Mouse (Mus musculus): Measurements from ENCODE around the gene Calr. TPM values are rescaled to one million over a fixed set of nuclear protein-coding genes. Genes with fewer than 3 reads are reported as not detected.
A peak's percentile ranks its signal among the peaks of the same experiment; 100 is the strongest.

Calr gene
- polyA plus RNA-seq, 1 experiment from 2014 or later, result 1,038 TPM

DNA sequence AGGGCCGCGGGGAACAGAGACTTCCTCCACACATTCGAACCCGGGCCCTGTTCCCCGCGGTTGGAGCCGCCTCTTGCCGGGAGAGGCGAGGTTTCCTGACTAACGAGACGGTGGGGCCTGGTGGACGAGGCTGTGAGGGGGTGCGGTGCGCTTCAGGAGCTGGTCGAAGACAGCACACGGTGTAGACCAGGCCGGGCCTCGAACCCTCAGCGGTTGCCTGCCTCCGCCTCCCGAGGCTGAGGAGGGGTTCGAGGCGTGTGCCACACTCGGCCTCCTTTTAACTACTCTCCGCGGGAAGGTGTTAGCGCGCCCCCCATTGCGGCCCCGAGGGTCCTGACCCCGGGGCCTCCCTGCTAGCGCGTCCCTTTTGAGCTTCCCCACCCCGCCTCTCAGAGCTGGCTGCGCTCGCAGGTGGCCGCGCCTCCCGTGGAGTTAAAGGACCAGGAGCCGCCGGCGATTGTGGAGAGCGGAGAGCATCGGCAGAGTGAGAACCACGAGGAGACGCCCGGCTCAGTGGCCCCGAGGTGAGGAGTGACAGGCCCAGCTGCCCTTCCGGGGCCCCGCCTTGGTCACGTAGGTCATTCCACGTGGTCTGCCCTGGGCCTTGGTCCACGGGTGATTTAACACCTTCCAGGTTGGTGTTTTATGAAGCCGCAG, 25.7 kb upstream of the Calr start:
- Histone ChIP-seq H3K4me3 (replicated peaks) (peak overlapping the region; percentile 48), H3K9ac (peak overlapping the region; percentile 52), H3K27ac (no peak overlapping the region), H3K4me1 (replicated peaks) (peaks cover 14% of the 10 kb centered on the region), H3K4me2 (replicated peaks) (peak overlapping the region; percentile 99), H3K9me3 (no peaks in the 10 kb centered on the region), H3K27me3 (replicated peaks) (no peaks in the 10 kb centered on the region), H3K36me3 (peaks cover 16% of the 10 kb centered on the region)
- WGBS, result 2% methylated on average over 54 of the region's 54 CpGs
- ATAC-seq, result peak; percentile 68

DNA sequence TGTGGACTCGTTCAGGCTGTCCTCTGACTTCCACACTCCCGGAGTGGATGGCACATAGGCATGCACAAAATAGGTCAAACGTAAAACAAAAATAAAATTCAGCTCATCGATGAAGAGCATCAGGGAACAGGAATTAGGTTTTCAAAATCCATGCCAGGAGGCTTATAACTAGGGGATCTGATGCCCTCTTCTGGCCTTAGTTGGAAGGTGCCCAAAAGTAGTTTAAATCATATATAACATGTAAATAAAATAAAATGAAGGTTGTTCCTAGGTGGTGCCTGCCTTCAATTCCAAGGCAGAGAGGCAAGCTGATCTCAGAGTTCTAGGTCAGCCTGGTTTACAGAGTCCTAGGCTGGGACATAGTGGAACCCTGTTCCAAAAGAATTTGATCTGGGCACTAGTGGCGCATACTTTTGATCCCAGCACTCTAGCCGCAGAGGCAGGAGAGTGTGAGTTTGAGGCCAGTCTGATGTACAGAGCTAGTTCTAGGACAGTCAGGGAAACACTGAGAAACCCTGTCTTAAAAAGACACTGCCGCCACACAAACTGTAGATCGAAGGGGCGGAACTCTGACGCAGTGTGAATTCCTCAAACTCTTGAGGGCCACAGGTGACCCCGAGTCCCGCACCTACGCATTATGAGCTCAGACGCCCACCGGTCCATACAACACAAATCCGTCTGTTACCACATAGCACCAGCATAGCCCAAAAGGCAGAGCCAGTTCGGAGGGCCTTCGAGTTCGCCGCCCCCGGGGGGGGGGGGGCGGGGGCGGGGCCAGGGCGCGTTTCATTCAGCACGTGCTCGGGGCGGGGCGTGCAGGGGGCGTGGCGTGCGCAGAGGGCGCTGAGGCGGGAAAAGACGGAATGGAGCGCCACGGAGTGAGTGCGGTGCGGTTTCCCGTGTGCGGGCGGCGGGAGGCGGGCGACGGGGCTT, 24.9 kb upstream of the Calr start, which contains the start of gene Syce2:
Gene Syce2, plus strand, starts transcription at position 736 of the 933 bp plus-strand sequence.
- H3K27me3 ChIP-seq (replicated peaks), result no peaks in the 10 kb centered on the region
- peaks cover 16% of the 10 kb centered on the region for H3K36me3 ChIP-seq
- H3K4me3 ChIP-seq (replicated peaks), result peak within 1 kb of the TSS; percentile 48
- H3K9me3 ChIP-seq, result no peaks in the 10 kb centered on the region
- no peak within 1 kb of the TSS for H3K27ac ChIP-seq
- 11% methylated on average over 46 of the region's 46 CpGs for WGBS
- peak; percentile 86 for ATAC-seq
- H3K9ac ChIP-seq, result peak within 1 kb of the TSS; percentile 52
- H3K4me1 ChIP-seq (replicated peaks), result peaks cover 14% of the 10 kb centered on the region
- peak within 1 kb of the TSS; percentile 99 for H3K4me2 ChIP-seq (replicated peaks)

DNA sequence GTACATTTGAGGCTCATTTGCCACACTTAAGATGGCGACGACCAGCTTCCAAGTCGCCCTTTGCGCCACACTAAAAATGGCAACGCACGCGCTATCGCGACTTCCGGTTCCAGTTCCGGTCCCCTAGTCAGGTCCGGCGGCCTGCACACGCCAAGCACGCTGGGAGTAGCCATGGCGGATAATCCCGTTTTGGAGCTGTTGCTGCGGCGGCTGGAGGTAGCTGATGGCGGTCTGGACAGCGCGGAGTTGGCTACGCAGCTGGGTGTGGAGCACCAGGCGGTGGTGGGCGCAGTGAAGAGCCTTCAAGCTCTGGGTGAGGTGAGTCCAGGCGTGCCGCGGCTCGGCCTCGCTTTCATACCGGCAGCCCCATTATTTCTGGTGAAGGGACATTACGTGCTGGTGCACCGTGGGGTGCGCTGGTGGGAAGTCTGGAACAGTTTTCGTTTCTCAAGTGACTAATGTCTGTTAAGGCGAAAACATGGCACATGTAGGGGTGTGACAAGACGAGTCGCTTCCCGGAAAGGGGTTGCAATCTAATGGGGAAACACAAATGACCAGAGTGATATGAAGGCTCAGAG, 10.2 kb upstream of the Calr start, which contains the start of gene Farsa:
Gene Farsa, plus strand, starts transcription at position 126 of the 578 bp plus-strand sequence.
- Histone ChIP-seq H3K27me3 (replicated peaks) (no peaks in the 10 kb centered on the region), H3K4me3 (replicated peaks) (peak within 1 kb of the TSS; percentile 80), H3K36me3 (peaks cover 19% of the 10 kb centered on the region; the same call in 1 of the 2 replicates), H3K27ac (peak within 1 kb of the TSS; percentile 81), H3K4me1 (replicated peaks) (peaks cover 12% of the 10 kb centered on the region), H3K9ac (peak within 1 kb of the TSS; percentile 91), H3K9me3 (no peaks in the 10 kb centered on the region), H3K4me2 (replicated peaks) (peak within 1 kb of the TSS; percentile 79)
- WGBS, result under 1% methylated on average over 39 of the region's 39 CpGs
- ATAC-seq, result peak; percentile 96

DNA sequence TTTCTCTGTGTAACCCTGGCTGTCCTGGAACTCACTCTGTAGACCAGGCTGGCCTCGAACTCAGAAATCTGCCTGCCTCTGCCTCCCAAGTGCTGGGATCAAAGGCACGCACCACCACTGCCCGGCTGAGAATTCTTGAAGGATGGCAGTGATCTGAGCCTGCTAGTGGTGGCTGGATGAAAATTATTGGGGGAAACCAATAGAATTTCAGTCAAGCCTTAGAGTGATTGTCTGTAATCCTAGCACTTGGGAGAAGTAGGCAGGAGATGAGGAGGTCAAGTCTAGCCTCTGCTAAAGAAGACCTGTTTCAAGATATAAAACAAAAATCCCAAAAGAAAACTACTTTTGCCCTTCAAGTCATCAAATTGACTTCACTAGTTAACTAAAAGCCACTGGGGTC, 9.7 kb upstream of the Calr start:
- WGBS, result 84% methylated on average over 3 of the region's 3 CpGs
- no peaks in the 10 kb centered on the region for H3K27me3 ChIP-seq (replicated peaks)
- peaks cover 15% of the 10 kb centered on the region; the same call in 1 of the 2 replicates for H3K36me3 ChIP-seq
- H3K27ac ChIP-seq, result no peak overlapping the region
- peaks cover 12% of the 10 kb centered on the region for H3K4me1 ChIP-seq (replicated peaks)
- peak; percentile 26 for ATAC-seq
- no peak overlapping the region for H3K9ac ChIP-seq
- no peak overlapping the region for H3K4me2 ChIP-seq (replicated peaks)
- H3K9me3 ChIP-seq, result no peaks in the 10 kb centered on the region
- H3K4me3 ChIP-seq (replicated peaks), result peak overlapping the region; percentile 80

DNA sequence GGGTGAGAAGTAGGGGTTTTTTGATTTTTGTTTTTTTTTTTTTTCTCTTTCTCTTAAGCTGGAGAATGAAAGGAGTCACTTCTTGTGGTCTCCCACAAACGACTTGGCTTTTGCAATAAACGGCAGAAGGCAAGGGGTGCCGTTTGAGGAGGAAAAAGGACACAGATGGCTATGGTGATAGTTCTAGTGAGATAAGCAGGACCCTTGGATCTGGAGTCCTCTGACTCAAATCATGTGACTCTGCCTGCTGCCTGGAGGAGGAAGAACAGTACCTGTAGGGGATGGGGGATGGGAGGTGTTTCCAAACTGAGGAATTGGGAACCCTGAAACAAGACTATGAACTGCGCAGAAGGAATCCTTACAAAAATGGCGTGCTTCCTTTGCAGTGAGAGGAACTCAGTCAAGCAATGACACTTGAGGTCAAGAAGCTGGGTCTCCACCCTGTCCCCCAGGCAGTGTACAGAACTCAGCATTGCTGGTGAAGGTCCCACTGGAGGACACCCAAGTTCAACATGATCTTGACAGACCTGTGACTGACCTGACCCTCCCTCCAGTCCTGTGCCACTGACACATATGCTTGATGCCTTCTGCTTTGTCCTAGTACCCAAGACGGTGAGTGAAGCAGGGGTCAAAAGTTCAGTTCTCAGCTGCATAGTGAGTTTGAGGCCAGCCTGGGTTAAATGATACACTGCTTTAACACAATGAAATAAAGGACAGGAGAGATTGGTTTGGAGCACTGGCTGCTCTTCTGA, 1.1 kb upstream of the Calr start:
- 30% methylated on average over 6 of the region's 6 CpGs for WGBS
- Histone ChIP-seq H3K4me1 (replicated peaks) (peaks cover 25% of the 10 kb centered on the region), H3K4me2 (replicated peaks) (peak overlapping the region; percentile 77), H3K9ac (peak overlapping the region; percentile 73), H3K36me3 (peaks cover 18% of the 10 kb centered on the region), H3K4me3 (replicated peaks) (peak overlapping the region; percentile 91), H3K9me3 (no peaks in the 10 kb centered on the region), H3K27ac (peak overlapping the region; percentile 89), H3K27me3 (replicated peaks) (no peaks in the 10 kb centered on the region)
- ATAC-seq, result no peak

DNA sequence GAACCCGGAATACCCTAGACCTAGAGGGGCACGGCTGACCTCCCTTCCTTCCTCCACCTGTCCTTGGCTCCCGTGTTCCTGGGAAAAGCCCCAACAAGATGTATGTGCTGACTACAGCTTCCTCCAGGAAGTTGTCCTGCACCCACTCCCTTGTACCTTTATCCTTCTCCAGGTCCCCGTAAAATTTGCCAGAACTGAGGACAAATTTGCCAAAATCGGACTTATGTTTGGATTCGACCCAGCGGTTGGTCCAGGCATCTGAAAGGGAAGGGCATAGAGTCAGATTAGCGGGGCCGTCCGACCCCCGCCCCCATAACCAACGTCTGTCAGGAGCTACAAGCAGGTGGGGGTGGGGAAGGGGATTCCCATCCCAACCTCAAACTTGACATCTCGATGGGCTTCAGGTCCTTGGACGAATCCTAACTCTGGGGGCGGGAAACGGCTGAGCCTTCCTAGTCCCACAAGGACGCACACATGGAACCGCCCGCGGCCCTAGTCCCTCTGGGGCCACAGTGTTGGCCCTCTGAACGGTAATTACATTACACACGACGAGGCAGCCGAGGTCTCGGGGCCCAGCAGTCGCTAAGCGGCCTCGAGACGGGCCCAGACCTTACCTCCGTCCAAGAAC, 526 bp downstream of the Calr start:
- peak; percentile 37 for ATAC-seq

DNA sequence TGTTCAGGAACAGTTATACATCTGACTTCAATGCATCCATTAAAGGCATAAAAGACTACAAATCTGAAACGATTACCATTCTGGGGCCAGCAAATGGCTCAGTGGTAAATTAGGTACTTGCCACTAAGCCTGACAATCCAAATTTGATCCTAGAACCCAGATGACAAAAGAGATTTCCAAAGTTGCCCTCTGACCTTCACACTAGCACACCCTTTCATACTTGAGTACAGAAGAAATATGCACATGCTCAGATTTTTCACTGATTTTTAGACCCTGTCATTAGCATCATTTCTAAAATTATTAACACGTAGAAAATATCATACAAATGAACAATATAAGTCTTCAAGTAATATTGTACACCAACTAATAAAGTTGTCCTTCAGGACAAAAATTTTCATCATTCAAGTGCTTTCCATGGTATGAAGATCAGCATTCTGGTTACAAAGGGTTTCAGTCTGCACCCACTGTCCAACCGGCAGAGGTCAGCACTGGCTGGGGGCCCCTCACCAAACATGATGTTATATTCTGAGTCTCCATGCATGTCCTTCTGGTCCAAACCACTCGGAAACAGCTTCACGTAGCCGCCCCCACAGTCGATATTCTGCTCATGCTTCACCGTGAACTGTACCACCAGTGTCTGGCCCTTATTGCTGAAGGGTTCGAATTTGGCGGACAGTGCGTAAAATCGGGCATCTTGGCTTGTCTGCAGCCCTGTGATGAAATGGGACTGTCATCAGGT, 1.2 kb downstream of the Calr start:
- Histone ChIP-seq H3K4me1 (replicated peaks) (peaks cover 29% of the 10 kb centered on the region), H3K36me3 (peaks cover 30% of the 10 kb centered on the region), H3K4me2 (replicated peaks) (peak overlapping the region; percentile 71), H3K9ac (peak overlapping the region; percentile 97), H3K9me3 (no peaks in the 10 kb centered on the region), H3K27ac (peak overlapping the region; percentile 88; the same call in 1 of the 2 replicates), H3K4me3 (replicated peaks) (peak overlapping the region; percentile 91), H3K27me3 (replicated peaks) (no peaks in the 10 kb centered on the region)
- ATAC-seq, result no peak
- 11% methylated on average over 12 of the region's 12 CpGs for WGBS

More for the DNA sequence above, 526 bp downstream of the Calr start:
- peak overlapping the region; percentile 88 for H3K27ac ChIP-seq
- peaks cover 30% of the 10 kb centered on the region for H3K36me3 ChIP-seq
- H3K4me2 ChIP-seq (replicated peaks), result peak overlapping the region; percentile 71
- no peaks in the 10 kb centered on the region for H3K9me3 ChIP-seq
- H3K4me1 ChIP-seq (replicated peaks), result peaks cover 29% of the 10 kb centered on the region
- H3K4me3 ChIP-seq (replicated peaks), result peak overlapping the region; percentile 91
- under 1% methylated on average over 30 of the region's 30 CpGs for WGBS
- no peaks in the 10 kb centered on the region for H3K27me3 ChIP-seq (replicated peaks)
- H3K9ac ChIP-seq, result peak overlapping the region; percentile 97

DNA sequence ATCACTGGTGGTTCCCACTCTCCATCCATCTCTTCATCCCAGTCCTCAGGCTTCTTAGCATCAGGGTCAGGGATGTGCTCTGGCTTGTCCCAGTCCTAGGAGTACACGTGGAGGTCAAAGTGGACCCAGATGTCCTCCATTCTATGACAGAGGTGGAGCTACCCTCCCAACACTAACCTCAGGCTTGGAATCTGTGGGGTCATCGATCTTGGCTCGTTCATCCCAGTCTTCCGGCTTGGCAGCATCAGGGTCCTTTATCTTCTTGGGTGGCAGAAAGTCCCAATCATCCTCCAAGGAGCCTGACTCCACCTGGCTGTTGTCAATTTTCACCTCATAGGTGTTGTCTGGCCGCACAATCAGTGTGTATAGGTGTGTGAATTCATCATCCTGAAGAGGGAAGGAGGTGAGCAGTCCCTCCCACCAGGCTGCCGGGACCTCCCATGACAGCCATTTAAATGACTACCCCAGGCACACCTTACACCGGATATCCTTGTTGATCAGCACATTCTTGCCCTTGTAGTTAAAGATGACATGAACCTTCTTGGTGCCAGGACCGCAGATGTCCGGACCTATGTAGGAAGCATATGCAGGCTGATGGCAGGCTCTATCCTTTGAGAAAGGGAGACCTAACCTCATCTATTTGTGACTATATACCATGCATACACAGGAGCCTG, 2.2 kb downstream of the Calr start:
- Histone ChIP-seq H3K27me3 (replicated peaks) (no peaks in the 10 kb centered on the region), H3K9me3 (no peaks in the 10 kb centered on the region), H3K4me1 (replicated peaks) (peaks cover 29% of the 10 kb centered on the region), H3K4me2 (replicated peaks) (peak overlapping the region; percentile 71), H3K9ac (peak overlapping the region; percentile 97), H3K27ac (no peak overlapping the region), H3K36me3 (peaks cover 30% of the 10 kb centered on the region), H3K4me3 (replicated peaks) (peak overlapping the region; percentile 91)
- no peak for ATAC-seq
- WGBS, result 79% methylated on average over 9 of the region's 9 CpGs

DNA sequence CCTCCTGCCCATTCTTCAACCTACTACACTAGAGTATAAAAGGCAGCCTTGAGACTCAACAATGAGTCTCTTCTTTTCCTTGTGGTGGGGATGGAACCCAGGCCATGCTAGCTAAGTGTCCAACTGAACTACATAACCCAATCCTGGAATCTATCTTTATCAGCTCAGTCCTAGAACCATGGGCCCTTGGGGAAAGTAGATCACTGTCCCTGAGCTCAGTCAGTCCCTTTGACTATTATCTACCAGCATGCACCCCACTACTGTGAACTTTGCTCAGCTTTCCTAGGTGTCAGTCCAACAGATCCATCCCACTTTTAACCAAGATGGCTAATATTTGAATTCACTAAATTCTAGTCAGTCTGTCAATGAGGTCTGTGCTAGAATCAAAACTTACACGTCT, 5.2 kb downstream of the Calr start:
- H3K4me2 ChIP-seq (replicated peaks), result no peak overlapping the region
- H3K27ac ChIP-seq, result no peak overlapping the region
- H3K9ac ChIP-seq, result no peak overlapping the region
- no peaks in the 10 kb centered on the region for H3K9me3 ChIP-seq
- ATAC-seq, result no peak
- no peaks in the 10 kb centered on the region for H3K27me3 ChIP-seq (replicated peaks)
- H3K36me3 ChIP-seq, result peaks cover 50% of the 10 kb centered on the region
- 84% methylated on average over 1 of the region's 1 CpGs for WGBS
- H3K4me1 ChIP-seq (replicated peaks), result peaks cover 24% of the 10 kb centered on the region
- H3K4me3 ChIP-seq (replicated peaks), result no peak overlapping the region

DNA sequence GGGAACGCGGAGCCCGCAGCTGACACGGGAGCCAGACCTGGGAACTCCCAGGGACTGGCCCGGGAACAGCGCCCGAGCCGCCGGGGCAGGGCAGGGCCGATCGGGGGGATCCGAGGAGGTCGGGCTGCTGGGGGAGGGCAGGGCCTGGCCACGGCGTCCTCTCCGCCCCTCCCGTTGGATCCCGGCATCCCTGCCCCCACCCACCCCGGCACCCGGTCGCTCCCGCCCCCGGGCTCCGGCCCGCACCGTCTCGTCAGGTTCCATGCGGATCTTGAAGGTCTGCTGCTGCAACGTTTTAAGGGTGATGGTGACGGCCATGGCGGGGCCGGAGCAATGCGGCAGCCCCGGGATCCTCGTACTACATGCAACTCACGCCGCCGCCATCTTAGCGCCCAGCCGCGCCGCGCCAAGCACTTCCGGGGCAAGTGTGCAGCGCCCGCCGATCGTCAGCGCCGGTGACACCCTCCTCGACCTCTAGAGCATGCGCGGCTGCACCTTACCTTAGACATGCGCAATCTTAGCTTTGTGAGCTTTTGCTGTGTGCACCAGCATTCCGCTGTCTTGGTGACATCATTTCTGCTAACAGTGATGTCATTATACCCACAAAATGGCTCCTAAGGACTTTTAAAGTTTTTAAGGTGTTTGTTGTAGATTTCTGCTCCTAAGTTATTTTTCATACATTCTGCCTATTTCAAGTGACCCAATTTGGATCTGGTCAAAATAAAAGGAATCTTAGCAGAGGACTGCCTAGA, 6.3 kb downstream of the Calr start, which contains the start of gene Rad23a:
Gene Rad23a, minus strand, starts transcription at position 418 of the 752 bp plus-strand sequence.
- Histone ChIP-seq H3K27ac (peak within 1 kb of the TSS; percentile 83), H3K4me3 (replicated peaks) (peak within 1 kb of the TSS; percentile 74), H3K36me3 (peaks cover 61% of the 10 kb centered on the region), H3K4me1 (replicated peaks) (peaks cover 24% of the 10 kb centered on the region), H3K4me2 (replicated peaks) (peak within 1 kb of the TSS; percentile 62), H3K27me3 (replicated peaks) (no peaks in the 10 kb centered on the region), H3K9ac (peak within 1 kb of the TSS; percentile 89), H3K9me3 (no peaks in the 10 kb centered on the region)
- under 1% methylated on average over 55 of the region's 55 CpGs for whole genome bisulfite sequencing
- ATAC-seq, result peak; percentile 97

Data from intestine, embryonic 15.5 days (tissue).